Mouse (Mus musculus): Measurements from ENCODE around the gene Atf5. TPM values are rescaled to one million over a fixed set of nuclear protein-coding genes. Genes with fewer than 3 reads are reported as not detected.
A peak's percentile ranks its signal among the peaks of the same experiment; 100 is the strongest.

Atf5 gene
- polyA plus RNA-seq, 2 experiments from 2014 or later, result 0.19 to 0.35 TPM

DNA sequence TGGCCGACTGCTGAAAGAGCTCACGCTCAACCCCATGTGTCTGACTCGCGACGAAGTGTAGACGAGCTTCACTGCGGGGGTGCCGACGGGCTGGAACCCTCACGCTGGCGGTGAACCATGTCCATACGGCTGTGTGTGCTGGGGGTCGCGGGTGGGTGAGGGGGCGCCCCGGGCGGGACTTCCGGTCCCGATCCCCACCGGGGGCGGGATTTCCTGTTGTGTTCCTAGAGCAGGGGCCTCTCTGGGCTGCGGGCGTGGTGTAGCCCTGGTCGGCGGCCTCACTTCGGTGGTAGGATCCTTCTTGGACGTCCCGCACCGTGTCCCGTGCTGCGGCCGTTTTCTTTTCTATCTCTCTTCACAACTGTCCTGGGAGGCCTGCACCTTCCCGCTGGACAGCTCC, 33.7 kb upstream of the Atf5 start:
- ATAC-seq, result no peak

DNA sequence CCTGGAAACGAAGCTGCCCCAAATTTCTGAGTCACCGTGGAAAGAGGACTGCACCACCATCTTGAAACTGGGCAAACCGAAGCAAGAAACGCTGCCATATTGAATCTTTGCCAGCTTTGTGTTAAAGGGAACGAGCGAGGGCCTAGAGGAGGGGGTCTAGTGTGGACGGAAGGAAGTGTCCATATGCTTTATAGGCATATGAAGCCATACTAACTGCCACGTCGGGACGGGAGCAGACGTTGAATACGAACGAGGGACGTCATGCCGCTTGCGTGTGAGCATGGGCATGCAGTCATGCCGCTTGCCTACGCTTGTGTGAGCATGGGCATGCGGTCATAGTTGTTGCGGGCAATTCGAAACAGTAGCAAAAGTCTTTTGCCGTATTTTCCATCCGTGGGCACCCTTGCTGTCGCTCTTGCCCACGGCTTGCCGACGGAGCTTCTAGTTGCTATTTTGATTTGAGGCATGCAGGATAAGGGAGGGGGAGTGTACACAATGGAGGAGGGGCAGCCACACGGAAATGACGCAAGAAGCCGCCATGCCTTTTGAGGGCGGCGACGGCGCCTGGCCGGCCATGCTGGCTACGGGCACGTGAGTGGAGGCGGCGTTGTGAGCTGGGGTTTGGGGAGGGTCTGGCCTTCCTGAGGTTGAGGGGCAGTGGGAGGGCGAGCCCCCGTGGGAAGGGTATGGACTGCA, 33.1 kb upstream of the Atf5 start:
- ATAC-seq, result peak; percentile 56

DNA sequence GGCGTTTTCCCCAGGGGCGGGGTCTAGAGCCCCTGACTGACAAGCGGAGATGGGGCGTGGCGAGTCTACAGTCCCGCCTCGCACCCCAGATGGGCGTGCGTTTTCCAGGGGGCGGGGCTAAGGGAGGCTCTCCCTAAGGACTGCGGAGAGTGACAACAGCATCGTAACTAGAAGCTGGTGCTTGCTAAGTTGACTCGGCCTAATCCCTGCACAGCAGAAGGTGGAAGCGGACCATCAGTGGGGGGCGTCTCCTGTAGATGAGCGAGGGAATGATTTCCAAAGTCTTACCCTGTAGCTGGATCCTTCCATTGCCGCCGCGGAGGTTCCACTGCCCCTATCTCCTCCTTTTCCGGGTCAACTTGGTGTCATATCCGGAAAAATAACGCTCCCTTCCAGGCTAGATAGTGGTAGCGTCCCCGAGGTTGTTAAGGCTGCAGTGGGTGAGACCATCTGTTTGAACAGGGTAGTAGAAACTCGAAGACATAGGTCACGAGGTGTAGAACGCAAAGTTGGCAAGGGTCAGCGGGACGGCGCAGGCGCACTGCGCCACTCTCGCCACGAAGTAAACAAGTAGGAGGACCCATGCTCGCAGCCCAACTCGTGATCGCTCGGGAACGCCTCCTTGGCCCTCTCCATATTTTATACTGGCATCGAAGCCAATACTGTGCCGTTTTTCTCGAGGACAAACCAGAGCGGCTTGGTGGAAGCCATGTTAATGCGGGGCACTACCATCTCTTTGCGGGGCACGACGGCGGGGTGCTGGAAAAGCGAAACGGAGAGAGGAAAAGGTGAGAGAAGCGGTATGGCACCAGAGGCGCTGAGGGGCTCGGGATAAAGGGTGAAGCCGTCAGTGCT, 32.3 kb upstream of the Atf5 start, which contains the start of the genes Akt1s1 and Tbc1d17:
Gene Akt1s1 (plus strand): TSS at position 431 of the 855 bp plus-strand sequence.
Gene Tbc1d17 (minus strand): TSS at position 519 of the 855 bp plus-strand sequence.
- peak; percentile 79 for ATAC-seq

DNA sequence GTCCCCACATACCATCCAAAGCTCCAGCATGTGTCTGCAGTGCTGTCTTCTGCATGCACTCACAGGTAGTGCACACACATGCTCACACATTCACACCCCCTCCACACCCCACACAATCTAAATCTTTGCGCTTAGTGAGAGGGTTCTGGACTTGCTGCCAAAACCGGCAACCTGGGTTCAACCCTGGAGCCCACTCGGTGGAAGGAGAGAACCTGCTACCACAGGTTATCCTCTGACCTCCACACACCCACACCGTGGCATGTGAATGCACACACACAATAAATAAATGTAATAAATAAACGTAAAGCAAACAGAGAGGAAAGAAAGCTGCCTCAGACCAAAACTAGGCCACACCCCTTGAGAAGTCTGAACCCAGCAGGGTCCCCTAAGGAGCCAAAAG, 31.3 kb upstream of the Atf5 start:
- no peak for ATAC-seq

DNA sequence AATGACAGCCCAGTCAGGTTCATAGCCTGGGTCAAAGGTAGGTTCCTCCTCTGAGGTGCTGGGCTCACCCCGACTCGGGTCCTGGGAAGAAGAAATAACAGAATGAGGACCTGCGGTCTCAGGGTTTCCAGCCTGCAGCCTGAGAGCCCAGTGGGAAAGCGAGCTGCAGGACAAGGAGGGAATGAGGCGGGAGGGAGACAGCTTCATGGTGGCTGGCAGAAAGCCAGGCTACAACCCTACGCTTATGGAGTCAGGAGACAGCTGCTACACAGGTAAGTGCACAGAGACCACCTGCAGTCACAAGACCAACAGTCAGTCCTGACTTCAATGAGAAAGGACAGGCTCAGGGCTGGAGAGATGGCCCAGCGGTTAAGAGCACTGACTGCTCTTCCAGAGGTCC, 30.3 kb upstream of the Atf5 start:
- no peak for ATAC-seq

DNA sequence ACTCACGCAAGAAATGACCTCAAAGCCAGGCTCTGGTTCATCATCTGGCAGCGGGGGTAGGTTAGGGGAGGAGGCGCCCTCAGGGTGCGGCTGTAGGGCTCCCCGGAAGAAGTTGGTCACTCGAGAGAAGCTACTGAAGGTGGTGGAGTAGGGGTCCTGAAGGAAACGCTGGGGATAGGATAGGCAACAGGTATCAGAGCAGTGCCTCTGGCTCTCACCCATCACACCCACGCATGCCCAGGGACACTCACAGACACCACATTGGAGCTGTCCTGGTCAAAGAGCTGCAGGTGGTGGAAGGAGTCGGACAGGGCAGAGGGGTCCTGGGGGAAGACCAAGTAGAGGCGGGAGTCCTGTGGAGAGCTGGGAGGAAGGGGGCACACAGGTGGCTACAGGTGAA, 28.5 kb upstream of the Atf5 start:
- no peak for ATAC-seq

DNA sequence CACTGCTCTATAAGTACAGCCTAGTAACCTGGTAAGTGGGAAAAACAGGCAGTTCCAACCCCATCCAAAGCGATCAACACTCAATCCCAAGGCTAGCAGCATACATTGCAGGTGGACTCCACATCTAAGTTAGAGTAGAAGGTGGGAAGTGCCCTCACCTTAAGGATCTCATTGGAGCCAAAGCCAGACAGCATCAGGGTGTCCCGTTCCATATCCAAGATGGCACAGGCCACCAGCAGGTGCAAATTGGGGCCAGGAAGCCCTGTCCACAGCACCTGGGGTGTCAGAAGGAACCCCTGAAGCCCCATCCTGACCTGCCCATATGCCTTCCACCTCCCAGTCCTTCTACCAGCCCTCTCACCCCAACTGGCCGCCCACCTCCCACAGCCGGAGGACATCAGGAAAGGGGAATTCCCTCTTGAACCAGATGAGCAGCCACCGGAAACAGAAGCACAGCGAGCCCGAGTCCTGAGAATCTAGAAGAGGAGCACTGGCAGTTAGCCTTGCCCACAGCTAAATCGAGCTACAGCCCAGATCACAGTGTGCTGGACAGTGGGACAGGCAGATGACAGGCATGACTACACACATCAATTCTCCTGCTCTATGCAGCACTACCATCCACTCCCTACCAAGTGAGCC, 25.5 kb upstream of the Atf5 start:
- ATAC-seq, result no peak

DNA sequence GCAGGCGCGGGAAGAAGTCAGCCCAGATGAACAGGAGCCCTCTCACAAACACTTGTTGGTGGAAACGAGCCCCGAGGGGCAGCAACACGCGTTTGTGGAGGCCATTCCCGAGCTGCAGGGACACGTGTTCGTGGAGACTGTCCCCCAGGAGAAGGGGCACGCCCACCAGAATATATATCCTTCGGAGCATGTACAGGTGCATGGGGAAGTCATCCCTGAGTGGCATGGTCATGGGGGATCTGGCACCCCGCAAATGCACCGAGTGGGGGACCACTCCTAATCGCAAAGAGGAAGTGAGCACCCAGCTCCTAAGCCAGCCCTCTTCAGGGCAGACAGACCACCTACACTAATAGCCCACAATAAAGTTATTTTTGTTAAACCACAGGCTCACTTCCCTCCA, 24.0 kb upstream of the Atf5 start:
- no peak for ATAC-seq

DNA sequence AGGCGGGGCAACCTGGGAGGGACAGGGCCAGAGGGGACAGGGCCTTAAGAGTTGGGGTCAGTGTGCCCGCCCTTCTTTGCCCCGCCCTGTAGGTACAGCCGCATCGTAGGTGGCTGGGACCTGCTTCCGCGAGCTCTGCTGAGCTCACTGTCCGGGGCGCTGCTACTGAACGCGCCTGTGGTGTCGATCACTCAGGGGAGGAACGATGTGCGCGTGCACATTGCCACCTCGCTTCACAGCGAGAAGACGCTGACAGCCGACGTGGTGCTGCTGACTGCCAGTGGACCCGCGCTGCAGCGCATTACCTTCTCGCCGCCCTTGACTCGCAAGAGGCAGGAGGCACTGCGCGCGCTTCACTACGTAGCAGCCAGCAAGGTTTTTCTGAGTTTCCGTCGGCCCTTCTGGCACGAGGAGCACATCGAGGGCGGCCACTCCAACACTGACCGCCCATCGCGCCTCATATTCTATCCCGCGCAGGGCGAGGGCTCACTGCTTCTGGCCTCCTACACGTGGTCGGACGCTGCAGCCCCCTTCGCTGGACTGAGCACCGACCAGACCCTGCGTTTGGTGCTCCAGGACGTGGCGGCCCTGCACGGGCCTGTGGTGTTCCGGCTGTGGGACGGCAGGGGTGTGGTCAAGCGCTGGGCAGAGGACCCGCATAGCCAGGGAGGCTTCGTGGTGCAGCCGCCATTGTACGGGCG, 23.2 kb upstream of the Atf5 start:
- ATAC-seq, result peak; percentile 70

DNA sequence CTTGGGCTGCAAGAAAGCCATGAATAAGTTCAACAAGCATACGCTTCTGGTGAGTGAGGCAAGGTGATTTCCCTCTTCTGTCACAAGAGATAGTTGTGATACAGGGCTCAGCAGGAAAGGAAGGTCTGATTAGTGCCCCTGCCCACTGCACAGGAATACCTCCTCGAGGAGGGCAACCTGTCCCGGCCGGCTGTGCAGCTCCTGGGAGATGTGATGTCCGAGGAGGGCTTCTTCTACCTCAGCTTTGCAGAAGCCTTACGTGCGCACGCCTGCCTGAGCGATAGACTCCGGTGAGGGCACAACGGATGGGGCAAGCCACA, 22.7 kb upstream of the Atf5 start:
- ATAC-seq, result peak; percentile 66

DNA sequence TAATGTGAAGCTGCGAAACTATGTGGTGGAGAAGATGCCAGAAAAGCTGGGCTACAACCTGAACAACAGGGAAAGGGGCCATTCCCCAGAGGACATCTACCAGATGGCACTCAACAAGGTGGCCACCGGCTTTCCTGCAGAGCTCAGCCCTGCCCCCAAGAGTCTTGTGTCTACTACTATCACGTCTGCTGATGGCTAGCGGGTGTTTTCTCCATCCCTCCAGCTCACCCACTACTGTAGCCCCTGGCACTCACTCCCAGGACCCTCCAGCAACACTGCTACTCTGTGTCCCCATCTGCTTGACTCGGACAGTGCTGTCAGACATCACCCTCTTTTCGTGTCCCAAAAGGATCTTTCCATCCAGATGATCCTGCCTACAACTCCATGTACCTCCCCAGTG, 21.6 kb upstream of the Atf5 start:
- ATAC-seq, result no peak

DNA sequence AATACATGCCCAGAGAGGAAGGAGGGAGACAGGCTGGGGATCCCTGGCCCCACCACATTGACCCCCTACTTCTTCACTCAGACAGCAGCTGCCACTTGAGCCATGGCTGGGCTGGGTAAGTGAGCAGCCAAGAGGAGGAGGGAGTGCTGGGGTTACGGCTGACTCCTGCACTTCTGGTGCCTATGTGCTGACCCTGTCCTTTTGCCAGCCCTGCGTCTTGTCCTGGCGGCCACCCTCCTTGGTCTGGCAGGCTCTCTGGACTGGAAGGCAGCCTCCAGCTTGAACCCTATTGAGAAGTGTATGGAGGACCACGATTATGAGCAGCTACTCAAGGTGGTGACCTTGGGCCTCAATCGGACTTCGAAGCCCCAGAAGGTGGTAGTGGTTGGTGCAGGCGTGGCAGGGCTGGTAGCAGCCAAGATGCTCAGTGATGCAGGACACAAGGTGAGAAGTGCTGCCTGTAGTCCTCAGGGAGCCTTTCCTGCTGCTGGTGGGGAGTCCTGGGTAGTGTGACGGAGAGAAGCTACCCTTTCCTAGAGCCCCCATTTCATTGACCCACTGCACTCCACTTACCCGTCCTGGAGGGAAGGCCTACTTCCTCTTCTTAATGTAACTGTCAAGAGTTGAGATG, 20.1 kb upstream of the Atf5 start:
- ATAC-seq, result no peak

DNA sequence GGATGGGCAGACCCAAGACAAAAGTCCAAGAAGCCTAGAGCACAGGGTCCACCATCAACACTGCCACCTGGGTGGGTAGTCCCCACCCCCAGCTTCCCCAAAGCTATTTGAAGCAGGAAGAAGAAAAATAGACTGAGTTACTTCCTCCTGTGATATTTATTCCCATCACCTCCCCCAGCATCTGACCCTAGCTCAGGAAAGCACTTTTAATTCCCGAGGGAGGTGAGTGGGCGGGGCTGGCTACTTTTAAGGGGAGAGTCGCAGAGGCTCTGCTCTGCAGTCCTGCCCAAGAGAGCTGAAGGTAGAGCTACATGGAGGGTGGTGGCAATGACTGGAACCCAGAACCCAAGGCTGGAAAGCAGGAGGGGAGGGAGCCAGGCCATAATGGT, 19.6 kb upstream of the Atf5 start:
- ATAC-seq, result no peak

DNA sequence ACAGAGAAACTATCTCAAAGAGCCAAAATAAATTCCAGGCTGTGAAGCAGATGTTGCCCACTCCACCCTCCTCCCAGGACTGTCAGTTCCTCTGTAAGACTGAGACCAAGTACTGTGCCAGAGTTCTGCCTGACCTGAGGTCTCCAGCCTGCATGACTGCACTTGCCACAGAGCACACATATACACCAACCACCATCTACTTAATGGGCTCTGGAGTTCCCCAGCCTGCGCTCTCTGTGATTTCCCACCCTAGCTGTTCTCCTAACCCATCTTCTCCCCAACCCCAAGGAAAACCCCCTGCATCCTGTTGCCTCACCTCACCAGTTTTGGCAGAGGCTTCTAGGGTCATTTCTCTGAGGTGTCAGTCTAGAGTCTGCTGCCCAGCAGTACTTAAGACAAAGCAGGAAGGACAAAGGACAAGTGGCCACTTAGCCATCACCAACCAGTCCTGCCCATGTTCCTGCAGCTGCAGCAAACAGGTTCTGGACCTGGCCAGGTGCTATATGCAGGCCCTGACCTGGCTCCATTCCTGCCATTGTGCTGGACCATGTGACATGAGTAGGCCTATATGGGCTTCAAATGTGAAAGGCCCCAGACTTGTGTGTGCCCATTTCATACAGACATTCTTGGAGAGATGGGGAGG, 19.0 kb upstream of the Atf5 start:
- peak; percentile 38 for ATAC-seq

DNA sequence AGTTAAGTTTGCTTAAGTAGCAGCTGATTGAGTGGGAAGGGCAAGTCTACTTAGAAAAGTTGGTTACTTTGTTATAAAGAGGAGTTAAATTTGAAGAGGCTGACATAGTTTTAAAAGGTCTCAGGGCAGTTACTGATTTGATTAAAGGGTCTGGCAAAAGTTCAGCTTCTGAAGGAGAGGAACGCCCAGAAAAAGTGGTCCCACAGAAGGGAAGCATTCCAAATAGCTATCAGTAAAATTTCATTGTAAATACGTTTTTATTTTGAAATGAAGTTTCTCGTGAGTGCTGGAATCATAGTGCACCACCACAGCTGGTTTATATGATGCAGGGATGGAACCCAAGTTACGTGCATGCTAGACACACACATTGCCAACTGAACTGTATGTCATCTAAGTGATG, 16.3 kb upstream of the Atf5 start:
- ATAC-seq, result no peak

DNA sequence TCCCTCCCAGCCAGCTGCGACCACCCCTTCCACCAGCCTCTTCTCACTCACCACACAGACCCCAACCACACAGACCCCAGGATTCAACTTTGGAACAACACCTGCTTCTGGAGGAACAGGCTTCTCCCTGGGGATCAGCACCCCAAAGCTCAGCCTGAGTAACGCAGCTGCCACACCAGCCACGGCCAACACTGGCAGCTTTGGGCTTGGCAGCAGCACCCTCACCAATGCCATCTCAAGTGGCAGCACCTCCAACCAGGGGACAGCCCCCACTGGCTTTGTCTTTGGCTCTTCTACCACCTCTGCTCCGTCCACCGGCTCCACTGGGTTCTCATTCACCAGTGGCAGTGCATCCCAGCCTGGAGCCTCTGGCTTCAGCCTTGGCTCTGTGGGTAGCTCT, 12.2 kb upstream of the Atf5 start:
- ATAC-seq, result no peak

DNA sequence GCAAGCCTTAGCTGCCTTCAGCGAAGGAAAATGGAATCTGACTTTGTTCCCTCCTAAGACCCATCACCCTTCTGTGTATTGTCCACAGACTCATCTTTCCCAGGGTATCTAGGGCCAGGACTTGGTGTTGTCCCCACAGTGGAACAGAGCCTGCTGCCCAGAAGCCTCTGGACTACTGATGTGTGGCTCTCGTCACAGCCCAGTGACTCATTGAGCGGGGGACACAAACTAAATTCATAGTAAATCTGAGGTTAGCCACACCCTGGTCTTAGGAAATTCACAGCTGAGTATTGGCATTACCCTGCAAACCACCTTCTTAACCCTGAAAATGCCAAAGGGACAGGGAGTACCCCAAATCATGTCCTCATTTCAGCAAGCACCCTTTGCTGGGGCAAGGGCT, 10.3 kb upstream of the Atf5 start:
- ATAC-seq, result no peak

DNA sequence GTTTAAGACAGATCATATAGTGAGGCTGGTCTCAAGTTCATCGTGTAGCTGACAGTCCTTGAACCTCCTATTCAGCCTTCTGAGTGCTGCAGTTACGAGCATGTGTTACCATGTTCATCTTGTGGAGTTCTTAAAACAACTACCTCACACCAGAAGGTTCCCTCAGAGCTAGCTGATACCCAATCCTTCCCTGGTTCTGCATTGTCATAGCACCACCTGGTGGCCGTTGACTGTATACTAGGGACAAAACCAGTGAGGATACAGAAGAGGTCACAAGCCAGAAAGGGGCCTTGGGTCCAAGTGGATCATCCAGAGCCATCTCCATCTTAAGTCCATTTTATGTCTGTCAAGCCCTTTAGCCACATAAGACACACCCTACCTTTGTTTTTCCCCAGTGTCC, 8.4 kb upstream of the Atf5 start:
- ATAC-seq, result peak; percentile 92

DNA sequence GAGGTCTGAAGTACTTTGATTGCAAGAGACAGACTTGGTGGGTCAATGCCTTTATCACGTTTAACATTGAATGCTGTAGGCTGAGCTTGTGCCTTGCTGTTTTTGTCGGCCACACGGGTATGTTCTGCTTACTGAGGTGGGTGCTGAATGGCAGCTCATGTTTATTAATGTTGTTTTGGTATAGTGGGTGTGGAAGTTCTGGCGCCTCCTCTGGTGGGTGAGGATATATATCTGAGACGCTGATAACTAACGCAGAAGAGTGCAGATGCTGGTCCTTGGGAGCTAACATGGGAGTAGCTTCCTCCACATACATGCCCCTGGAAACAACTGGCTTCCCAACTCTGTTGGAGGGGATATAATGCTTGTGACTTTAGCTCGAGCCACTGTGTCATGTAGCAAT, 7.0 kb upstream of the Atf5 start:
- ATAC-seq, result no peak

DNA sequence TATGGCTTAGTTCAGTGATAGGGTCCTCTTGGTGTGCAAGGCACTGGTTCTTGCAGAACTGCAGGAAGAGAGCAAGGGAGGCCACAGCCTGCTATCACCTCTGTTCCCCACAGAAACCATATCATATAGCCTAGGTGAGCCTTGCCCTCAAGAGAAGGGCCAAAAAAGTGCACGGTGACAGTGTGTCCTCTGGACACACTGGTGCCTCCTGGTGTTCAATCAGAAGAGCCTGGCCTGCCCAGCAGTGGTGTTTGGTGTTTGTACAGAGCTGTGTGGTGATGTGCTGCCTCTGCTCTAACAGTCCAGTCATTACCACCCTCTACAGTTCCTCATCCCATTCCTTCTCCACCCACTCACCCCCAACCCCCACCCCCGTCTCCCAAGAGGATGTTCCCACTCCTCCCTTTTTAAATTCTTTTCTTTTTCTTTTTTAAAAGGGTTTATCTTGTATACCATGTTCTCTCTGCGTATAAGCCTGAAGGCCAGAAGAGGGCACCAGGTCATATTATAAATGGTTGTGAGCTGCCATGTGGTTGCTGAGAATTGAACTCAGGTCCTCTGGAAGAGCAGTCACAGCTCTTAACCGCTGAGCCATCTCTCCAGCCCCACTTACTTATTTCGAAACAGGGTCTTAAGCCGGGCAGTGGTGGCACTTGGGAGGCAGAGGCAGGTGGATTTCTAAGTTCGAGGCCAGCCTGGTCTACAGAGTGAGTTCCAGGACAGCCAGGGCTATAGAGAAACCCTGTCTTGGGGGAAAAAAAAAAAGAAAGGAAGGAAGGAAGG, 5.4 kb upstream of the Atf5 start:
- no peak for ATAC-seq

DNA sequence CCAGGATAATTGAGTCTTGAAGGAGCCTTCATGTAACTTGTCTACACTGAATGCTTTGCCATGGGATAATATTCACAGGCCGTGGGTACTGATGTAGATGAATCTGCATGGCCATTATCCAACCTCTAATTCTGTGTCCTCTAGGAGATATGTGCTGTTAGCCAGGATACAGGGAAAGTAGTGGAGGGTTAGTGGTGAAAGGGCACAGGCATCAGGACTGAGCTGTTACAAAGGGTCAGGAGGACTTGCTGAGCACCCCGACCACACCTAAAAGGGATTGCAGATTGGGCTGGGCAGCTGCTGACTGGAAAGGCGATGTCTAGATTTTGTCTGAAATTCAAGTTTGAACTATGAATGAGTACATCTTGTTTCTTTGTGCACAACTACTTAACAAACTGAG, 4.1 kb upstream of the Atf5 start:
- no peak for ATAC-seq
